Mouse (Mus musculus): Measurements from ENCODE around the gene Rhot1. TPM values are rescaled to one million over a fixed set of nuclear protein-coding genes. Genes with fewer than 3 reads are reported as not detected.

The Rhot1 gene
- polyA plus RNA-seq, 1 experiment from 2014 or later, result 74.7 TPM

- no peak for ATAC-seq (replicated peaks)
- WGBS, result 93% methylated on average over 8 of the region's 8 CpGs
- Histone ChIP-seq H3K4me2 (no peak overlapping the region), H3K36me3 (replicated peaks) (peaks cover 11% of the 10 kb centered on the region; the same call in 1 of the 2 replicates), H3K9me3 (no peaks in the 10 kb centered on the region), H3K27me3 (replicated peaks) (no peaks in the 10 kb centered on the region), H3K27ac (no peak overlapping the region), H3K4me1 (no peaks in the 10 kb centered on the region), H3K4me3 (no peak overlapping the region), H3K9ac (no peak overlapping the region)
Observed at GRCm38 (mm10) chr11:80264137-80264536, 55.3 kb downstream of the Rhot1 start.

GRCm38 (mm10) chr11:80271096-80271495, 62.3 kb downstream of the Rhot1 start:
- WGBS, result 87% methylated on average over 5 of the region's 5 CpGs
- no peak overlapping the region for H3K4me3 ChIP-seq
- H3K27me3 ChIP-seq (replicated peaks), result no peaks in the 10 kb centered on the region
- no peaks in the 10 kb centered on the region for H3K9me3 ChIP-seq
- H3K27ac ChIP-seq, result no peak overlapping the region
- ATAC-seq (replicated peaks), result no peak
- H3K9ac ChIP-seq, result no peak overlapping the region
- H3K4me2 ChIP-seq, result no peak overlapping the region
- peaks cover 4% of the 10 kb centered on the region; the same call in 1 of the 2 replicates for H3K36me3 ChIP-seq (replicated peaks)
- no peaks in the 10 kb centered on the region for H3K4me1 ChIP-seq

GRCm38 (mm10) chr11:80275011-80275410, 66.2 kb downstream of the Rhot1 start:
- WGBS, result 66% methylated on average over 3 of the region's 3 CpGs
- no peak overlapping the region for H3K4me3 ChIP-seq
- H3K9me3 ChIP-seq, result no peaks in the 10 kb centered on the region
- no peak overlapping the region for H3K27ac ChIP-seq
- no peak overlapping the region for H3K4me2 ChIP-seq
- ATAC-seq (replicated peaks), result no peak
- no peaks in the 10 kb centered on the region for H3K27me3 ChIP-seq (replicated peaks)
- H3K36me3 ChIP-seq (replicated peaks), result no peaks in the 10 kb centered on the region
- H3K4me1 ChIP-seq, result no peaks in the 10 kb centered on the region
- H3K9ac ChIP-seq, result no peak overlapping the region

GRCm38 (mm10) chr11:80278054-80278453, 69.2 kb downstream of the Rhot1 start:
- no peak overlapping the region for H3K9ac ChIP-seq
- H3K4me1 ChIP-seq, result no peaks in the 10 kb centered on the region
- H3K9me3 ChIP-seq, result no peaks in the 10 kb centered on the region
- 65% methylated on average over 2 of the region's 2 CpGs for WGBS
- no peaks in the 10 kb centered on the region for H3K27me3 ChIP-seq (replicated peaks)
- no peak overlapping the region for H3K4me2 ChIP-seq
- no peak overlapping the region for H3K4me3 ChIP-seq
- ATAC-seq (replicated peaks), result no peak
- H3K27ac ChIP-seq, result no peak overlapping the region
- no peaks in the 10 kb centered on the region for H3K36me3 ChIP-seq (replicated peaks)

GRCm38 (mm10) chr11:80283786-80284185, 75.0 kb downstream of the Rhot1 start:
- H3K27me3 ChIP-seq (replicated peaks), result no peaks in the 10 kb centered on the region
- H3K9ac ChIP-seq, result no peak overlapping the region
- no peaks in the 10 kb centered on the region for H3K4me1 ChIP-seq
- 85% methylated on average over 3 of the region's 3 CpGs for WGBS
- H3K27ac ChIP-seq, result no peak overlapping the region
- no peak overlapping the region for H3K4me2 ChIP-seq
- ATAC-seq (replicated peaks), result no peak
- H3K9me3 ChIP-seq, result no peaks in the 10 kb centered on the region
- no peaks in the 10 kb centered on the region for H3K36me3 ChIP-seq (replicated peaks)
- no peak overlapping the region for H3K4me3 ChIP-seq

- H3K9me3 ChIP-seq, result no peaks in the 10 kb centered on the region
- no peak overlapping the region for H3K9ac ChIP-seq
- no peaks in the 10 kb centered on the region for H3K27me3 ChIP-seq (replicated peaks)
- no peak overlapping the region for H3K4me3 ChIP-seq
- no peaks in the 10 kb centered on the region for H3K36me3 ChIP-seq (replicated peaks)
- no peak overlapping the region for H3K27ac ChIP-seq
- H3K4me2 ChIP-seq, result no peak overlapping the region
- ATAC-seq (replicated peaks), result no peak
- 68% methylated on average over 6 of the region's 6 CpGs for WGBS
- H3K4me1 ChIP-seq, result peaks cover 4% of the 10 kb centered on the region
Observed at GRCm38 (mm10) chr11:80284641-80285040, 75.8 kb downstream of the Rhot1 start.

- H3K36me3 ChIP-seq (replicated peaks), result no peaks in the 10 kb centered on the region
- WGBS, result 18% methylated on average over 5 of the region's 5 CpGs
- H3K27ac ChIP-seq, result no peak overlapping the region
- H3K9ac ChIP-seq, result no peak overlapping the region
- H3K9me3 ChIP-seq, result no peaks in the 10 kb centered on the region
- H3K4me1 ChIP-seq, result peaks cover 14% of the 10 kb centered on the region
- no peak overlapping the region for H3K4me2 ChIP-seq
- no peaks in the 10 kb centered on the region for H3K27me3 ChIP-seq (replicated peaks)
- no peak for ATAC-seq (replicated peaks)
- no peak overlapping the region for H3K4me3 ChIP-seq
Observed at GRCm38 (mm10) chr11:80287150-80287549, 78.3 kb downstream of the Rhot1 start.

GRCm38 (mm10) chr11:80289701-80290445, 81.1 kb downstream of the Rhot1 start:
- WGBS, result under 1% methylated on average over 23 of the region's 23 CpGs
- ATAC-seq (replicated peaks), result peak; percentile 89

GRCm38 (mm10) chr11:80291004-80291403, 82.2 kb downstream of the Rhot1 start:
- Histone ChIP-seq H3K4me1 (peaks cover 33% of the 10 kb centered on the region), H3K27ac (peak overlapping the region; percentile 89; the same call in 1 of the 2 replicates)

More at GRCm38 (mm10) chr11:80289701-80290445, 81.1 kb downstream of the Rhot1 start:
- Histone ChIP-seq H3K27ac (peak overlapping the region; percentile 89), H3K4me2 (peak overlapping the region; percentile 62), H3K9ac (peak overlapping the region; percentile 48), H3K27me3 (replicated peaks) (no peaks in the 10 kb centered on the region), H3K4me1 (peaks cover 24% of the 10 kb centered on the region), H3K36me3 (replicated peaks) (no peaks in the 10 kb centered on the region), H3K4me3 (peak overlapping the region; percentile 41), H3K9me3 (no peaks in the 10 kb centered on the region)

GRCm38 (mm10) chr11:80292463-80292862, 83.6 kb downstream of the Rhot1 start:
- Histone ChIP-seq H3K9me3 (no peaks in the 10 kb centered on the region), H3K27me3 (replicated peaks) (no peaks in the 10 kb centered on the region), H3K9ac (0 out of 2 replicates have a peak overlapping the region, but pooled peaks have one; percentile 8), H3K4me3 (no peak overlapping the region), H3K27ac (peak overlapping the region; percentile 68), H3K4me1 (peaks cover 33% of the 10 kb centered on the region), H3K36me3 (replicated peaks) (no peaks in the 10 kb centered on the region), H3K4me2 (no peak overlapping the region)
- no peak for ATAC-seq (replicated peaks)
- 21% methylated on average over 7 of the region's 7 CpGs for WGBS

More at GRCm38 (mm10) chr11:80291004-80291403, 82.2 kb downstream of the Rhot1 start:
- H3K4me2 ChIP-seq, result no peak overlapping the region
- H3K4me3 ChIP-seq, result no peak overlapping the region
- no peaks in the 10 kb centered on the region for H3K36me3 ChIP-seq (replicated peaks)
- no peak overlapping the region for H3K9ac ChIP-seq
- WGBS, result 66% methylated on average over 2 of the region's 2 CpGs
- H3K9me3 ChIP-seq, result no peaks in the 10 kb centered on the region
- H3K27me3 ChIP-seq (replicated peaks), result no peaks in the 10 kb centered on the region
- no peak for ATAC-seq (replicated peaks)

GRCm38 (mm10) chr11:80295066-80295465, 86.2 kb downstream of the Rhot1 start:
- Histone ChIP-seq H3K9me3 (no peaks in the 10 kb centered on the region), H3K27me3 (replicated peaks) (no peaks in the 10 kb centered on the region), H3K4me2 (no peak overlapping the region), H3K27ac (no peak overlapping the region), H3K4me3 (no peak overlapping the region), H3K36me3 (replicated peaks) (no peaks in the 10 kb centered on the region), H3K4me1 (peaks cover 37% of the 10 kb centered on the region), H3K9ac (no peak overlapping the region)
- 26% methylated on average over 9 of the region's 9 CpGs for WGBS
- ATAC-seq (replicated peaks), result no peak

- H3K4me2 ChIP-seq, result no peak overlapping the region
- peaks cover 38% of the 10 kb centered on the region for H3K4me1 ChIP-seq
- H3K4me3 ChIP-seq, result no peak overlapping the region
- H3K9ac ChIP-seq, result no peak overlapping the region
- H3K36me3 ChIP-seq (replicated peaks), result no peaks in the 10 kb centered on the region
- 22% methylated on average over 14 of the region's 14 CpGs for WGBS
- H3K27me3 ChIP-seq (replicated peaks), result no peaks in the 10 kb centered on the region
- H3K27ac ChIP-seq, result no peak overlapping the region
- no peaks in the 10 kb centered on the region for H3K9me3 ChIP-seq
- ATAC-seq (replicated peaks), result no peak
Observed at GRCm38 (mm10) chr11:80295785-80296184, 87.0 kb downstream of the Rhot1 start.
